Mouse (Mus musculus) stomach, embryonic 15.5 days (tissue): ENCODE data around the gene Garem2. TPM values are rescaled to one million over a fixed set of nuclear protein-coding genes. Genes with fewer than 3 reads are reported as not detected.

Source experiments
- ATAC-seq: fragments of 200-750 bp; cut with Nextera tagmentation; 2 replicates; pipeline ENCODE4 v1.8.0; 2017; ENCODE audit warnings: low read depth, moderate number of reproducible peaks, moderate TSS enrichment; ENCODE audit not compliant: insufficient read depth, low FRiP score
- H3K27ac ChIP-seq: fragments of 300-500 bp; sonication (generic); 2 replicates; pipeline ENCODE4 v1.5.1; 2015; ENCODE audit warnings: mild to moderate bottlenecking, inconsistent platforms
- H3K27me3 ChIP-seq: fragments of 300-500 bp; sonication (generic); replicated peaks from 2 replicates; pipeline ENCODE4 v1.6.1; 2015; ENCODE audit warnings: inconsistent platforms
- H3K36me3 ChIP-seq: fragments of 300-500 bp; sonication (generic); 2 replicates; pipeline ENCODE4 v1.6.1; 2015; ENCODE audit warnings: inconsistent platforms
- H3K4me1 ChIP-seq: fragments of 300-500 bp; sonication (generic); 2 replicates; pipeline ENCODE4 v1.6.1; 2015; ENCODE audit warnings: inconsistent platforms
- H3K4me2 ChIP-seq: fragments of 300-500 bp; sonication (generic); 2 replicates; pipeline ENCODE4 v1.6.1; 2015; ENCODE audit warnings: mild to moderate bottlenecking, inconsistent platforms
- H3K4me3 ChIP-seq: fragments of 300-500 bp; sonication (generic); replicated peaks from 2 replicates; pipeline ENCODE4 v1.5.1; 2015; ENCODE audit warnings: inconsistent platforms
- H3K9ac ChIP-seq: fragments of 300-500 bp; sonication (generic); 2 replicates; pipeline ENCODE4 v1.6.1; 2015; ENCODE audit warnings: inconsistent platforms
- H3K9me3 ChIP-seq: fragments of 300-500 bp; sonication (generic); 2 replicates; pipeline ENCODE4 v1.6.1; 2016; ENCODE audit warnings: inconsistent platforms
- WGBS: fragments of 180-500 bp; shearing (Covaris S2); methylation state at CpG from one replicate; pipeline ENCODE4 v1.1.7; 2015; 5-methylcytosine and 5-hydroxymethylcytosine counted together
- polyA plus RNA-seq: library from polyadenylated mRNA; unstranded; fragments of >200 nt; fragmentation: Nextera tagmentation; extraction: Ambion mirVana; gene quantifications from 2 replicates; pipeline ENCODE4 v1.2.1, GENCODE M21; 2015

Garem2 gene
- polyA plus RNA-seq, 1 experiment from 2014 or later: 0.30 TPM

DNA sequence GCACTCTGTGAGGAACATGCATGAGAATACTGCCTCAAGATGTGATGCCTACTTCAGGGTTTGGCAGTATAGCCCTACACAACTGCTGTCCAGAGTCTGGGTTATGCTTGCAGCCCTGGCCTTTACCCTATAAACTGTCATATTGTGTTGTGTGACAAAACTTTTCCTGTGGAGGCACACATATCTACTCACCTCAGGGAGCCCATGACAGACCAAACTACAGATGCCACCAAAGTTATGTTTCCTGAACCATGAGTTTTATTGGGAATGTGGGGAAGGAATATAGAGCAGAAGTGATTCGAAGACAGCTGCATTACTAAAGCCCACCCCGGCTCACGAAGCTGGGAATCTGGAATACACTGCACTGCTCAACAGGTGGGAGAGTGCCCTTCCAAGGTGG is 1.6 kb upstream of the Garem2 start:
- H3K4me3 ChIP-seq: no peak overlapping the region
- no peak overlapping the region for H3K4me2 ChIP-seq
- no peak for ATAC-seq
- no peaks in the 10 kb centered on the region for H3K9me3 ChIP-seq
- peaks cover 11% of the 10 kb centered on the region for H3K4me1 ChIP-seq
- no peak overlapping the region for H3K27ac ChIP-seq
- WGBS: 82% methylated on average over 3 of the region's 3 CpGs
- no peaks in the 10 kb centered on the region for H3K36me3 ChIP-seq
- H3K9ac ChIP-seq: no peak overlapping the region
- peaks cover 49% of the 10 kb centered on the region for H3K27me3 ChIP-seq

- no peaks in the 10 kb centered on the region for H3K36me3 ChIP-seq
- H3K9me3 ChIP-seq: no peaks in the 10 kb centered on the region
- peak overlapping the region; percentile 97 for H3K4me2 ChIP-seq
- H3K4me3 ChIP-seq: peak overlapping the region; percentile 47
- peaks cover 49% of the 10 kb centered on the region for H3K27me3 ChIP-seq
- no peak for ATAC-seq
- H3K4me1 ChIP-seq: peaks cover 11% of the 10 kb centered on the region
- H3K27ac ChIP-seq: no peak overlapping the region
- H3K9ac ChIP-seq: no peak overlapping the region
- WGBS: 4% methylated on average over 12 of the region's 12 CpGs
Measured at GRCm38 (mm10) chr5:30104339-30104738, 622 bp upstream of the Garem2 start.

- Histone ChIP-seq H3K27ac (no peak within 1 kb of the TSS), H3K4me3 (peak within 1 kb of the TSS; percentile 47), H3K4me1 (peaks cover 17% of the 10 kb centered on the region), H3K4me2 (peak within 1 kb of the TSS; percentile 97), H3K27me3 (peaks cover 49% of the 10 kb centered on the region), H3K9ac (peak within 1 kb of the TSS; percentile 16; the same call in 1 of the 2 replicates), H3K36me3 (no peaks in the 10 kb centered on the region), H3K9me3 (no peaks in the 10 kb centered on the region)
- 3% methylated on average over 29 of the region's 29 CpGs for WGBS
- ATAC-seq: no peak
Measured at GRCm38 (mm10) chr5:30105668-30106300, 823 bp downstream of the Garem2 start, which contains the start of gene 3110082J24Rik. Gene 3110082J24Rik (minus strand): TSS chr5:30106086.

DNA sequence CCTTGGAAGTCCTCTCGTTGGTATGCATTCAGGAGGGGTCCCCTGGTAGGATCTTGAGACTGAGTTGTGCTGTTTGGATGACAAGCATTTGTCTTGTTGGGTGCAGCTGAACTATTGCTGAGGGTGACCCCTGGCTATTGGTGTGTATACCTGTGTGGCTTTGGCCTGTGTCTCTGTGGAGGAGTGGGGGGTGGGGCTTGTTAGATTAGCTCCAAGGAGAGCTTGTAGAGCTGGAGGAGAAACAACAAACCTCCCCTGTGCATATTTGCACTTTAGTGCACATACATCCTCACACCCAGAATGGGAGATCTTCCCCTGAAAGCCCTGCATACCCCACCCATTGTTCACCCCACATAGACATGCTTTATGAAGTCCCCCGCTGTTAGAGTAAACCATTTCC is 1.8 kb downstream of the Garem2 start:
- WGBS: 33% methylated on average over 2 of the region's 2 CpGs
- Histone ChIP-seq H3K4me2 (no peak overlapping the region), H3K36me3 (no peaks in the 10 kb centered on the region), H3K4me1 (peaks cover 27% of the 10 kb centered on the region), H3K27me3 (peaks cover 49% of the 10 kb centered on the region), H3K9ac (no peak overlapping the region), H3K4me3 (no peak overlapping the region), H3K27ac (no peak overlapping the region), H3K9me3 (no peaks in the 10 kb centered on the region)
- ATAC-seq: no peak

DNA sequence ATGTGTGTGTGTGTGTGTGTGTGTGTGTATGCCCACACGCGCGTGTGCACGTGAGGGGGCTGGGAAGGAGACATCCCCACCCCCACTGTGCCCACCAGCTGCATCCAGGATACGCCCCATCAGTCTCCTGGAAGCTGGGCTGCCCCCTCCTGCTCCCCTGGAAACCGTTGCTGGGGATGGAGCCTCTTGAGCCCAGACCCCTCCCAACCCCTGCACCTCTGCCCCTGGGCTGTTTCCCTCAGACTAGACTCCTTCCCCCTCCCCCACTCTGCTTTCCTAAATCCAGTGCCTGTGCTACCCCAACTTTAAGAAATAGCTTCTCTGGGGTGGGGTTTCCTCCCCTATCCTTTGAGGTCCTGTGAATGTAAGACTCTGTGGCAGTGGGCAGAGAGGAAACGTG is 2.2 kb downstream of the Garem2 start:
- peaks cover 49% of the 10 kb centered on the region for H3K27me3 ChIP-seq
- peaks cover 28% of the 10 kb centered on the region for H3K4me1 ChIP-seq
- WGBS: 15% methylated on average over 7 of the region's 7 CpGs

GRCm38 (mm10) chr5:30107611-30108041 is 2.7 kb downstream of the Garem2 start:
- Histone ChIP-seq H3K9ac (no peak overlapping the region), H3K9me3 (no peaks in the 10 kb centered on the region), H3K4me3 (no peak overlapping the region), H3K4me1 (peaks cover 28% of the 10 kb centered on the region), H3K27ac (no peak overlapping the region), H3K4me2 (no peak overlapping the region), H3K36me3 (no peaks in the 10 kb centered on the region), H3K27me3 (peaks cover 52% of the 10 kb centered on the region)
- WGBS: 23% methylated on average over 5 of the region's 5 CpGs
- ATAC-seq: no peak

More for the DNA sequence above, 2.2 kb downstream of the Garem2 start:
- Histone ChIP-seq H3K9me3 (no peaks in the 10 kb centered on the region), H3K4me2 (no peak overlapping the region), H3K9ac (no peak overlapping the region), H3K27ac (no peak overlapping the region), H3K4me3 (no peak overlapping the region), H3K36me3 (no peaks in the 10 kb centered on the region)
- ATAC-seq: no peak

DNA sequence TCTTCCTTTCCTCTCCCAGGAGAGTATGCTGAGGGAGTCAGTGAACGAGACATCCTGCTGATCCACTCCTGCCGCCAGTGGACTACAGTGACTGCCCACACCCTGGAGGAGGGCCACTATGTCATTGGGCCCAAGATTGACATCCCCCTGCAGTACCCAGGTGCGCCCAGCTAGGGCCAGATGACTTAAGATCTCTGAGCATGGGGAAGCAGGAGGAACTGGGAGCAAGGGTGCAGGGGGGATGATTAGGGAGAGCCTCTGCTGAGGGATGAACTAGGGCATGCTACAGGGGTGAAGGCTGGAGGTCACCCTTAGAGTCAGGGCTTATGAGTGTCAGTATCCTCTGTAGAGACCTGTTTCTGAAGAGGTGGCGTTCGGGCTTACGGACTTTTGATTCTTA is 3.3 kb downstream of the Garem2 start:
- no peak for ATAC-seq
- no peaks in the 10 kb centered on the region for H3K36me3 ChIP-seq
- H3K9ac ChIP-seq: no peak overlapping the region
- H3K9me3 ChIP-seq: no peaks in the 10 kb centered on the region
- WGBS: 80% methylated on average over 6 of the region's 6 CpGs
- H3K4me2 ChIP-seq: no peak overlapping the region
- H3K27ac ChIP-seq: no peak overlapping the region
- H3K27me3 ChIP-seq: peaks cover 54% of the 10 kb centered on the region
- H3K4me3 ChIP-seq: no peak overlapping the region
- peaks cover 28% of the 10 kb centered on the region for H3K4me1 ChIP-seq

- no peak overlapping the region for H3K27ac ChIP-seq
Measured at GRCm38 (mm10) chr5:30109899-30110298, 4.9 kb downstream of the Garem2 start.

DNA sequence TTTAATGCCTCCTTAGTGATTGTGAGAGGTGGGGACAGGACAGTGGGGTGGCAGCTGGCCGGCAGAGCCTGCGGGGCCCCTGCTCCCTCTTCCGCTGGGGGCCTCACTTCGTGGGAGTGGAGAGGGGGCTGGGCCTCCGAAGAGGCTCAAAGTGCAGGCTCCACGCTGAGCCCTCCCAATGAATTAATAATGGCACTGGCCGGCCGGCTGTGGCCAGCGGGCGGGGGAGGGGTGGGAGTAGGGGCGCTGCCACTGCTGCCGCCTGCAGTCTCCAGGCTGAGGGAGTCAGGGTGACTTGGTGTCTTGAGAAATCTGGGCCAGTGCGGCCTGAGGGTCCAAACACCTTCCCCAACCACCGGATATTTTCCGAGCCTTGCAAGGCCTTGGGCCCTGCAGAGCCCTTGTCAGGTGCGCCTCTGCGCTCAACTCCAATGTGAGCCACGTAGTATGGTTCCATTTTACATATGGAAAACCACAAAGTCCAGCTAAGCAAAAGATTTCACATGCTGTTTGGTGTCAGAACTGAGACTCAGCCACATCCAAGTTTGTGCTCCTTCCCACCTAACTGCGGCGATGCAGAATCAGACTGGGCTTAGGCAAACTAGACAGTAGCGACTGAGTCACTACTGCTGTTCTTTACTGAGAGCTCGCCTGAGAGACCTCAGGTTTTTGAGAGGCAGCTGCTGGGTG is 5.6 kb downstream of the Garem2 start:
- 16% methylated on average over 22 of the region's 22 CpGs for WGBS
- H3K27ac ChIP-seq: no peak overlapping the region
- H3K36me3 ChIP-seq: no peaks in the 10 kb centered on the region
- peaks cover 54% of the 10 kb centered on the region for H3K27me3 ChIP-seq
- H3K4me2 ChIP-seq: peak overlapping the region; percentile 50
- H3K4me1 ChIP-seq: peaks cover 31% of the 10 kb centered on the region
- peak overlapping the region; percentile 26; the same call in 1 of the 2 replicates for H3K4me3 ChIP-seq
- no peaks in the 10 kb centered on the region for H3K9me3 ChIP-seq
- ATAC-seq: no peak
- H3K9ac ChIP-seq: no peak overlapping the region

More at GRCm38 (mm10) chr5:30109899-30110298, 4.9 kb downstream of the Garem2 start:
- no peaks in the 10 kb centered on the region for H3K36me3 ChIP-seq
- no peak for ATAC-seq
- H3K4me1 ChIP-seq: peaks cover 36% of the 10 kb centered on the region
- no peak overlapping the region for H3K9ac ChIP-seq
- H3K4me2 ChIP-seq: 0 out of 2 replicates have a peak overlapping the region, but pooled peaks have one; percentile 50
- no peaks in the 10 kb centered on the region for H3K9me3 ChIP-seq
- peaks cover 56% of the 10 kb centered on the region for H3K27me3 ChIP-seq
- H3K4me3 ChIP-seq: no peak overlapping the region
- WGBS: 62% methylated on average over 2 of the region's 2 CpGs

- Histone ChIP-seq H3K4me3 (peak overlapping the region; percentile 26; the same call in 1 of the 2 replicates), H3K9me3 (no peaks in the 10 kb centered on the region), H3K9ac (no peak overlapping the region), H3K4me2 (peak overlapping the region; percentile 50), H3K36me3 (no peaks in the 10 kb centered on the region), H3K4me1 (peaks cover 29% of the 10 kb centered on the region), H3K27ac (no peak overlapping the region), H3K27me3 (peaks cover 53% of the 10 kb centered on the region)
- ATAC-seq: peak; percentile 45; the same call in 1 of the 2 replicates
- 3% methylated on average over 18 of the region's 18 CpGs for WGBS
Measured at GRCm38 (mm10) chr5:30111126-30111525, 6.2 kb downstream of the Garem2 start.

DNA sequence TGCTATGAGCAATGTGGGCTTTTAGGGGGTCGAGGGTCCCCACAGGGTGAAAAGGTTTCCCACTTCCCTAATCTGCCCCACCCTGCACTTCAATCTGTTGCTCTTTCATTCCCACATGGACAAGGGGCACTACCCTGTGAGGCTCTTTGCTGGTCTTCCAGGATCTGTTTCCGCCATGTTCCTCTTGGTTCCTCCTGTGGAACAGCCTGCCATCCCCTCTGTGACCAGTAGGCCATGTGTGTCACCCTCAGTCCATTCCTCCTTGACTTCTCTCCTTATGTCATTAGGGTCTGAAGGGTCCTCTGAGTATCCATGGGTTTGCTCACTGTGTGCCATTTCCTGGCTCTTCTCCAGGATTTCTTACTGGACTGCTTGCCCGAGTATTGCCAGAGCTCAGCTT is 6.8 kb downstream of the Garem2 start:
- Histone ChIP-seq H3K4me3 (no peak overlapping the region; the same call in 1 of the 2 replicates), H3K27me3 (peaks cover 46% of the 10 kb centered on the region), H3K4me2 (no peak overlapping the region), H3K36me3 (no peaks in the 10 kb centered on the region), H3K27ac (no peak overlapping the region), H3K4me1 (peaks cover 29% of the 10 kb centered on the region), H3K9ac (no peak overlapping the region), H3K9me3 (no peaks in the 10 kb centered on the region)
- no peak for ATAC-seq
- 66% methylated on average over 3 of the region's 3 CpGs for WGBS

DNA sequence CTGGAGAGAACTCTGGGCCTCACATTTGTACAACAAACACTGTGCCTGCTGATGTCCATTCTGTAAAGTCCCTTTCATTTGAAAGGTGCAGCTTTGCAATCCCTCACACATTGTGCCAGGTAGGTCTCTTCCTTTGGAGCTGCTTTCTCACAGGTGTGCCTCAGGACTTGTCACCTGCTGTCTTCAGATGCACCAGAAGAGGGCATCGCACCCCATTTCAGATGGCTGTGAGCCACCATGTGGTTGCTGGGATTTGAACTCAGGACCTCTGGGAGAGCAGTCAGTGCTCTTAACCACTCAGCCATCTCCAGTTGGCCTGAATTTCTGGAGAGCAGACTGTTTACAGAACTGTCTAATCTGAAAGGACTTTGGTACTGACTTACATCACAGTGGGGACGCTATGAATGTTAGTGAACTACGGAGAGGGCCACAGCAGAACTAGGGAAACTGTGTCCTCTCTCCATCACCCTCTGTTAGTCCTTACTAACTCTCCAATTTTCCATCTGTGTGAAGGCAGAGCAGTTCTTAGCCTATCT is 7.6 kb downstream of the Garem2 start:
- H3K27ac ChIP-seq: no peak overlapping the region
- H3K27me3 ChIP-seq: peaks cover 38% of the 10 kb centered on the region
- 76% methylated on average over 3 of the region's 3 CpGs for WGBS

More for the DNA sequence above, 7.6 kb downstream of the Garem2 start:
- no peak for ATAC-seq
- no peak overlapping the region for H3K4me3 ChIP-seq
- no peak overlapping the region for H3K9ac ChIP-seq
- H3K4me2 ChIP-seq: no peak overlapping the region
- H3K4me1 ChIP-seq: peaks cover 29% of the 10 kb centered on the region
- no peaks in the 10 kb centered on the region for H3K36me3 ChIP-seq
- H3K9me3 ChIP-seq: no peaks in the 10 kb centered on the region
